Mouse (Mus musculus) granulocyte monocyte progenitor cell, adult 5-6 weeks (primary cell): ENCODE data around the gene Lyrm9. TPM values are rescaled to one million over a fixed set of nuclear protein-coding genes. Genes with fewer than 3 reads are reported as not detected.

ENCODE experiments used
- total RNA-seq, 2 experiments: library from RNA; stranded (forward) in 1 of 2; stranded (reverse) in 1 of 2; fragments of 200-712, 200-1000 nt in 1 of 2; fragments of >200 nt in 1 of 2; fragmentation: Nextera tagmentation in 1 of 2; gene quantifications; 2 replicates each; pipeline ENCODE4 v1.2.3; 2014 to 2017

Gene Lyrm9
- total RNA-seq, 2 experiments from 2014 or later, result 14.3 to 45.2 TPM

Other genes starting within 250 kb of the Lyrm9 start
- 13.2 and 21.7 TPM in 2 replicates for gene Nlk, start 129.2 kb upstream of the Lyrm9 start, total RNA-seq (2014; fragmentation: Nextera tagmentation)
- 16.4 and 26.1 TPM in 2 replicates for gene Nlk, start 129.2 kb upstream of the Lyrm9 start, total RNA-seq (2017)
- gene Ccnq, start 74.9 kb upstream of the Lyrm9 start, total RNA-seq (2014; fragmentation: Nextera tagmentation), result 22.9 and 32.1 TPM in 2 replicates
- gene Ccnq, start 74.9 kb upstream of the Lyrm9 start, total RNA-seq (2017), result 24.1 and 29.5 TPM in 2 replicates
- gene Nos2, start 94.2 kb downstream of the Lyrm9 start, total RNA-seq (2014; fragmentation: Nextera tagmentation), result not detected in 2 replicates
- not detected in 2 replicates for gene Nos2, start 94.2 kb downstream of the Lyrm9 start, total RNA-seq (2017)
- 273 and 289 TPM in 2 replicates for gene Lgals9, start 158.4 kb downstream of the Lyrm9 start, total RNA-seq (2014; fragmentation: Nextera tagmentation)
- gene Lgals9, start 158.4 kb downstream of the Lyrm9 start, total RNA-seq (2017), result 68.6 and 84.9 TPM in 2 replicates